In genomic region chr12:24707954-24708823, GRCm38 (mm10) we compare ENCODE assay signal across 8 mouse cellular contexts. TPM values are rescaled to one million over a fixed set of nuclear protein-coding genes. Genes with fewer than 3 reads are reported as not detected.
A peak's percentile ranks its signal among the peaks of the same experiment; 100 is the strongest.
DNase-seq lines count a peak whose midpoint lies in the region; ATAC-seq lines count a peak whose summit lies in the region.

TSS of gene Rrm2 (plus strand) at chr12:24708241.

- peak within 1 kb of the TSS; percentile 90 for H3K4me3 ChIP-seq in forebrain, embryonic 10.5 days
- peak within 1 kb of the TSS; percentile 92 for H3K4me3 ChIP-seq in heart, embryonic 15.5 days
- peak within 1 kb of the TSS; percentile 79 for H3K4me3 ChIP-seq in liver, embryonic 13.5 days (replicated peaks)
- H3K4me3 ChIP-seq in stomach, embryonic 14.5 days (ENCODE audit: low read depth, low read length), result peak within 1 kb of the TSS; percentile 77

- H3K36me3 ChIP-seq in forebrain, embryonic 10.5 days (replicated peaks), result peaks cover 45% of the 10 kb centered on the region
- H3K36me3 ChIP-seq in heart, embryonic 15.5 days, result peaks cover 17% of the 10 kb centered on the region
- peaks cover 47% of the 10 kb centered on the region for H3K36me3 ChIP-seq in liver, embryonic 13.5 days
- peaks cover 18% of the 10 kb centered on the region for H3K36me3 ChIP-seq in stomach, embryonic 14.5 days (ENCODE audit: control insufficient read depth, insufficient read depth, low read length)

- H3K4me1 ChIP-seq in forebrain, embryonic 10.5 days, result peaks cover 54% of the 10 kb centered on the region
- peaks cover 50% of the 10 kb centered on the region for H3K4me1 ChIP-seq in heart, embryonic 15.5 days (replicated peaks)
- H3K4me1 ChIP-seq in liver, embryonic 13.5 days (replicated peaks), result peaks cover 78% of the 10 kb centered on the region
- H3K4me1 ChIP-seq in stomach, embryonic 14.5 days (ENCODE audit: control insufficient read depth, insufficient read depth, low read length), result peaks cover 24% of the 10 kb centered on the region; the same call in 1 of the 2 replicates

- ATAC-seq in heart, embryonic 15.5 days (replicated peaks; ENCODE audit: insufficient number of reproducible peaks, insufficient read depth, low FRiP score, low read depth), result peak; percentile 87
- peak; percentile 78 for ATAC-seq in liver, embryonic 13.5 days (ENCODE audit: low read depth)
- ATAC-seq in stomach, embryonic 14.5 days (ENCODE audit: insufficient number of reproducible peaks, insufficient read depth, low FRiP score, low read depth), result peak; percentile 88

- peak within 1 kb of the TSS; percentile 99 for H3K27ac ChIP-seq in forebrain, embryonic 10.5 days
- H3K27ac ChIP-seq in heart, embryonic 15.5 days, result peak within 1 kb of the TSS; percentile 81
- peak within 1 kb of the TSS; percentile 92 for H3K27ac ChIP-seq in liver, embryonic 13.5 days
- peak within 1 kb of the TSS; percentile 74 for H3K27ac ChIP-seq in stomach, embryonic 14.5 days (ENCODE audit: low read length)

- no peaks in the 10 kb centered on the region for H3K9me3 ChIP-seq in forebrain, embryonic 10.5 days
- H3K9me3 ChIP-seq in heart, embryonic 15.5 days (replicated peaks), result no peaks in the 10 kb centered on the region
- no peaks in the 10 kb centered on the region for H3K9me3 ChIP-seq in liver, embryonic 13.5 days (replicated peaks)
- H3K9me3 ChIP-seq in stomach, embryonic 14.5 days (ENCODE audit: control insufficient read depth, low read depth, low read length), result no peaks in the 10 kb centered on the region

- WGBS in forebrain, embryonic 10.5 days, result under 1% methylated on average over 82 of the region's 83 CpGs
- under 1% methylated on average over 83 of the region's 83 CpGs for WGBS in heart, embryonic 15.5 days
- WGBS in liver, embryonic 13.5 days (ENCODE audit: insufficient replicate concordance), result under 1% methylated on average over 83 of the region's 83 CpGs
- under 1% methylated on average over 83 of the region's 83 CpGs for WGBS in stomach, embryonic 14.5 days

- peak; percentile 81 to 87 for DNase-seq in CD8-positive naive resting alpha-beta T cell, adult 2 months (ENCODE audit: low read depth in 2 of 2, low spot score in 2 of 2)
- peak; percentile 96 for DNase-seq in c-Kit-negative CD71-positive TER-119-positive erythroid progenitor cells, embryonic 14.5 days (ENCODE audit: low read depth, low spot score)
- peak; percentile 96 for DNase-seq in forebrain, embryonic 10.5 days (ENCODE audit: extremely low spot score, low spot score)
- peak; percentile 97 for DNase-seq in kidney, postnatal 25 days
- DNase-seq in liver, embryonic 13.5 days, result peak; percentile 95
- peak; percentile 84 to 91 for DNase-seq in natural killer cell, adult 2 months (ENCODE audit: low spot score in 2 of 2)

- H3K9ac ChIP-seq in heart, embryonic 15.5 days, result peak within 1 kb of the TSS; percentile 82
- peak within 1 kb of the TSS; percentile 88 for H3K9ac ChIP-seq in liver, embryonic 13.5 days
- peak within 1 kb of the TSS; percentile 78 for H3K9ac ChIP-seq in stomach, embryonic 14.5 days (replicated peaks; ENCODE audit: low read depth, low read length)

- H3K4me2 ChIP-seq in heart, embryonic 15.5 days, result peak within 1 kb of the TSS; percentile 92
- H3K4me2 ChIP-seq in liver, embryonic 13.5 days, result peak within 1 kb of the TSS; percentile 82
- peak within 1 kb of the TSS; percentile 75 for H3K4me2 ChIP-seq in stomach, embryonic 14.5 days (replicated peaks; ENCODE audit: low read depth, low read length)

- no peaks in the 10 kb centered on the region for H3K27me3 ChIP-seq in forebrain, embryonic 10.5 days (ENCODE audit: poor library complexity, severe bottlenecking)
- H3K27me3 ChIP-seq in heart, embryonic 15.5 days, result no peaks in the 10 kb centered on the region
- no peaks in the 10 kb centered on the region for H3K27me3 ChIP-seq in liver, embryonic 13.5 days
- no peaks in the 10 kb centered on the region for H3K27me3 ChIP-seq in stomach, embryonic 14.5 days (ENCODE audit: control insufficient read depth, insufficient read depth, low read length)

RNA-seq across cellular contexts. Expression of gene Rrm2, which starts in this region (rescaled TPM):
- polyA plus RNA-seq in forebrain, embryonic 10.5 days (2016; fragmentation: Nextera tagmentation; extraction: Ambion mirVana), result 828 and 834 TPM in 2 replicates
- polyA plus RNA-seq in heart, embryonic 15.5 days (2015; fragmentation: Nextera tagmentation; extraction: Ambion mirVana), result 208 and 223 TPM in 2 replicates
- polyA plus RNA-seq in liver, embryonic 13.5 days (2015; fragmentation: Nextera tagmentation; extraction: Ambion mirVana), result 586 and 708 TPM in 2 replicates
- polyA plus RNA-seq in stomach, embryonic 14.5 days (2014; fragmentation: Nextera tagmentation; extraction: Ambion mirVana), result 131 and 132 TPM in 2 replicates

Comparison
In these comparisons a context has a peak if more than half of its experiments do, and no peak if none do; other contexts are left out.
1. Peak in every context shown above with its lines: DNase-seq, ATAC-seq, H3K4me3 ChIP-seq and H3K27ac ChIP-seq.